Mouse (Mus musculus) fat pad, adult 2 months (tissue): ENCODE results near the gene Hspbp1.

Experiments used
- DNase-seq: peaks from one replicate; pipeline ENCODE4 v3.0.0-alpha.2; 2011; ENCODE audit warnings: low read depth, low spot score; ENCODE audit errors: extremely low read depth

Hspbp1 gene

GRCm38 (mm10) chr7:4669156-4669555 is 15.7 kb downstream of the Hspbp1 start:
- DNase-seq, result no peak

GRCm38 (mm10) chr7:4668506-4668905 is 16.4 kb downstream of the Hspbp1 start:
- DNase-seq, result no peak

GRCm38 (mm10) chr7:4666871-4667270 is 18.0 kb downstream of the Hspbp1 start:
- DNase-seq, result no peak

GRCm38 (mm10) chr7:4663742-4664141 is 21.1 kb downstream of the Hspbp1 start:
- DNase-seq, result no peak

- DNase-seq, result no peak
Measured at GRCm38 (mm10) chr7:4663179-4663578, 21.7 kb downstream of the Hspbp1 start.

- DNase-seq, result no peak
Measured at GRCm38 (mm10) chr7:4659911-4660443, 24.9 kb downstream of the Hspbp1 start.

- peak; percentile 61 for DNase-seq
Measured at GRCm38 (mm10) chr7:4658912-4659551, 25.8 kb downstream of the Hspbp1 start, which contains the start of gene Ppp6r1. Ppp6r1 (minus strand) TSS chr7:4659019.

- no peak for DNase-seq
Measured at GRCm38 (mm10) chr7:4658128-4658907, 26.6 kb downstream of the Hspbp1 start.

- no peak for DNase-seq
Measured at GRCm38 (mm10) chr7:4657521-4658127, 27.2 kb downstream of the Hspbp1 start.

GRCm38 (mm10) chr7:4656818-4657217 is 28.1 kb downstream of the Hspbp1 start:
- DNase-seq, result no peak

- DNase-seq, result no peak
Measured at GRCm38 (mm10) chr7:4655916-4656315, 29.0 kb downstream of the Hspbp1 start.

- no peak for DNase-seq
Measured at GRCm38 (mm10) chr7:4655393-4655792, 29.5 kb downstream of the Hspbp1 start.

- no peak for DNase-seq
Measured at GRCm38 (mm10) chr7:4654221-4654620, 30.6 kb downstream of the Hspbp1 start.

- DNase-seq, result no peak
Measured at GRCm38 (mm10) chr7:4653780-4654179, 31.1 kb downstream of the Hspbp1 start.

- no peak for DNase-seq
Measured at GRCm38 (mm10) chr7:4653351-4653750, 31.5 kb downstream of the Hspbp1 start.

GRCm38 (mm10) chr7:4652726-4653125 is 32.1 kb downstream of the Hspbp1 start:
- no peak for DNase-seq

- DNase-seq, result no peak
Measured at GRCm38 (mm10) chr7:4651581-4651980, 33.3 kb downstream of the Hspbp1 start.

- DNase-seq, result no peak
Measured at GRCm38 (mm10) chr7:4647992-4648391, 36.9 kb downstream of the Hspbp1 start.

GRCm38 (mm10) chr7:4647291-4647690 is 37.6 kb downstream of the Hspbp1 start:
- DNase-seq, result no peak

- DNase-seq, result no peak
Measured at GRCm38 (mm10) chr7:4646806-4647205, 38.1 kb downstream of the Hspbp1 start.

GRCm38 (mm10) chr7:4643225-4643624 is 41.6 kb downstream of the Hspbp1 start:
- DNase-seq, result no peak

GRCm38 (mm10) chr7:4641956-4642355 is 42.9 kb downstream of the Hspbp1 start:
- no peak for DNase-seq
